Mouse (Mus musculus): ENCODE data around the gene Fam131a. TPM values are rescaled to one million over a fixed set of nuclear protein-coding genes. Genes with fewer than 3 reads are reported as not detected.

Fam131a gene
- polyA plus RNA-seq, 2 experiments from 2014 or later, result 1.2 TPM; not detected in 1

DNA sequence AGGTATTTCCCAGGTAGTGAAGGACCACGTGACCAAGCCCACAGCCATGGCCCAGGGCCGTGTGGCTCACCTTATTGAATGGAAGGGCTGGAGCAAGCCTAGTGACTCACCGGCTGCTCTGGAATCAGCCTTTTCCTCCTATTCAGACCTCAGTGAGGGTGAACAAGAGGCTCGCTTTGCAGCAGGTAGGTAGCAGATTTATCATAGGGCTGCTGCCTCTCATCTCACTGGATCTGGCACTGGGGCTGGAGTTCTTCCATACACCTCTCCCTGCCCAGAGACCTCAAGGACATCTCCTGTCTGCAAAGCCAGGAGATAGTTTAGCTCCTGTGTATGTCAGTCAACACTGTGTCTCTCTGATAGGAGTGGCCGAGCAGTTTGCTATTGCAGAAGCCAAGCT lies 6.2 kb downstream of the Fam131a start:
- no peak for ATAC-seq

DNA sequence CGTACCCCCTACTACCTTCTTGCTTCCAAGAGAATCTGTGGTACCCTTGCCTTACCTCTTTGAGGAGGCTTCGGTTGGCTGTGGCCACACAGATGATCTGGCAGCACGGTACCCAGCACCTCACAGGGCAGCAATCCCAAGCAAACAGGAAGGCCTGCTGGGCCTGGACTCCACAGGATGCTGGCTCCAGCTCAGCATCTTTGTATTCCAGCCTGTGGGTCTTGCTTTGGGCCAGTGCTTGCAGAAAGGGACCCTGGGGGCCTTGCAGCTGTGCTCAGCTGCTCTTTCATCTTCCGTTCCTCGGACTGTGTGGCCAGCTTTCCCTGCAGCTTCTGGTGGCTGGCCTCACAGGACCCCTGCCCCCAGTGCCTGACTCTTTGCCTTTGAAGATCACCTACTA lies 7.0 kb downstream of the Fam131a start:
- ATAC-seq, result no peak

DNA sequence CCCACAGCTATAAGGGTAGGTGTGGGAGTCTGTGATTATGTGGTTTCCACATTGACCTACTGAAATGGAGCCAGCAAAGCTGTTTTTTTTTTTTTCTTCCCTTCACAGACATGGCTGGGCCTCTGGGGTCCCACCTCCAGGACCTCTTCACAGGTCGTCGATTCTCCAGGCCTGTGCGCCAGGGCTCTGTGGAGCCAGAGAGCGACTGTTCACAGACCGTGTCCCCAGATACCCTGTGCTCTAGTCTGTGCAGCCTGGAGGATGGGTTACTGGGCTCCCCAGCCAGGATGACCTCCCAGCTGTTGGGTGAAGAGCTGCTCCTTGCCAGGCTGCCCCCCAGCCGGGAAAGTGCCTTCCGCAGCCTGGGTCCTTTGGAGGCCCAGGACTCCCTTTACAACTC lies 8.3 kb downstream of the Fam131a start:
- ATAC-seq, result no peak

DNA sequence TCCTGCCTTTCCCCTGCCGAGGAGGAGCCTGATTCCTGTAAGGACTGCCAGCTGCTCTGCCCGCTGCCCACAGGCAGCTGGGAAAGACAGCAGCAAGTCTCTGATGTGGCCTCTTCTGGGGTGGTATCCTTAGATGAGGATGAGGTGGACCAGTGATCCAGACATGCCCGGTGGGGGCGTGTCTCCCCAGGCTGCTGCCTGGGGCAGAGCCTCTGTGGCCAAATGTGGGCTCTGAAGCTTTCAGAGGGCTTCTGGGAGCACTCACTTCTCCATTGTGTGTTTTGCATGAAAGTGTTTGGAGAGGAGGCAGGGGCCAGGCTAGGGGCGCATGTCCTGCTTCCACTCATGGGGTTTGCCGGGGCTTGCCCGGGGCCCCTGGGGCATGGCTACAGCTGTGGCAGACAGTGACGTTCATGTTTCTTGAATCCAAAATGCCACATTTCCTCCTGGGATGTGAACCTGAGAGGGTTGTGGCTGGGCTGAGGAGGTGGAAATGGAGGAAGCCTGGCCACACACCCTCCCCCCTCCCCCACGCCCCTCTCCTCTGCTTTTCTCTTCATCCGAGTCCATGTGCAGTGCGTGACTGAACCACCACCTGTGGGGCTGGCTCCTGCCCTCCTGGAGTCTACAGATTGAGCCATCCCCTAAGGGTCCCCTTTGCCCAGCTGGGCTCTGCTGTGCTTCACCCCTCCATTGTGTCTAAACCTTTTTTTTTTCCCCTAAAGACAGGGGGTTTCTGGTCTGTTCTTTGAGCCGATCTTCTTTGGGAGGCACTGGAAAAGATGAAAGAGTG lies 8.9 kb downstream of the Fam131a start:
- no peak for ATAC-seq

DNA sequence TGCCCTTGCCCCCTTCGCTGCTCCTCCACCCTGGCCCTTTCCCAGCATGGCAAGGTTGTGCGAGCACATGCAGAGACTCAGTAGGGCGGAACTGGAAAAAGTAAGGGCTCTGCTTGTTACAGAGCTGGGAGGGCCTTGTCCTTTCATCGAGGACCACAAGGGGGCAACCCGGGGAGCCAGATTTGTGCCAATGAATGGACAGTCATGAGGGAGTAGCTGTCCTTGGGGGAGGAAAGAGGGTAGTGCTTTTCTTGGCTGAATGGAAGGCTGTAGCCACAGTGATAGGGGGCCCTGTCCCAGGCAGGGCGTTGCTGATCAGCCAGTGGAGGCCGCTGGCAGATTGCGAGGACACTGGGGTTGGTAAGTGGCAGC lies 9.5 kb downstream of the Fam131a start:
- ATAC-seq, result no peak

DNA sequence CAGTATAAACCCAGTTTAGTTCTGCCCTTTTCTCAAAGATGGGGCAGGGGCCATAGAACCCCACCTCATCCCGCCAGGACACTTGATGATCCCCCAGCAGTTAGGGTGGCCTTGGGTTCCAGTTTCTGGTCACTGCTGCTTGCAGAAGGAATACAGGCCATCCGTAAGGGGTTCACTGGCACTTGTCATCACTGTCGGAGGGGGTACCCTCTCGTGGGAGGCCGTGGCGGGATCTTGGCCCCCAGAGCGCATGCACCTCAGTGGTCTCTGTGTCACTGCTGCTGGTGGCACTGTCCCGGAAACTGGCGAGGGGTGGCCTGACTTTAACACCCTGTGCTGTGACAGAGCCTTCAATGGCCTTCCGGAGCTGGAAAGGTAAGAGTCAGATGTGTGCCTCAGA lies 10.0 kb downstream of the Fam131a start:
- ATAC-seq, result no peak

DNA sequence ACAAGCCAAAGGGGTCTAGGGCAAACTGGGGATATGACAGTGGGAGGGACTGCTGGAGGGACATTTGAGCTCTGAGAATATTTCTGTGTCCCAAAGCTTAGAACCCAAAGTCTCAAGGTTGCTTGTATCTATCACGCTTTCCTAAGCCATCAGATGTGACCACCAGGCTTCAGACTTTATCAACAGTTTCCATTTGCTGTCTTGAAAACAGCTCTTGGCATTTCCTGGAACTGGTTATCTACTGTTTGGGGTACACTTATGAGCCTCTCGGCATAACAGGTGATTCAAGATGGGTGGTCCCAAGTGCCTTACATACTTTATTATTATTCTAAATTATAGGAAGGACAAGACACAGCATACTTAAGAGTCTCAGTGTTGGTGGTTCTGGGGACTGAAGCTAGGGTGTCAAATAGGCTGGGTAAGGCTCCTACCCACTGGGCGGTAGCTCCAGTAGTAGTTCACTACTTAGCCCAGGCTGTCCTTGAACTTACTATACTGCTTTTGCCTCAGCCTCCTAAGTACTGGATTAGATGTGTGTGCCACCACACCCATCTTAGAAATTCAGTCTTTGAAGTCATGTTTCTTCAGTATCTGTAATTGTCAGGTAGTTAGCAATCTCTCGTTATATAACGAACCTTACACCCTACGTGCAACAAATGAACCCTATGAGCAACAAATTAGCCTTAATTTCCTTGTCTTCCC lies 10.8 kb downstream of the Fam131a start:
- no peak for ATAC-seq

DNA sequence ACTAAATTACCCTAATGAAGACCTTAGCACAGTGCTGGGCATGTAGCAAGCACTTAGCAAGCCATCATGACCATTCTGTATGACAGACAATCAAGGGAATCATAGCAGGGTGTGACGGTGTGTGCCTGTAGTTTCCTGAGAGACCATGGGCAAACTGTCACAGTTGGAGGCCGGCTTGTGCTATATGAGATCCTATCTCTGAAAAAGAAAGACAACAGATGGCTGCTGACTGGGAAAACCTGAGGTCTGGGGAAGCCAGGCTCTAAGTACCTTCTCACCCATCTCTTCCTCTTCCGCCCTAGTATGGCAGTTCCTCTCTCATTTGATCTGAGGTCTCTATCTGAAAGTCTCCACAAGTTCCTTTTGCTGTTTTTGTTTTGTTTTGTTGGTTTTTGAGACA lies 12.7 kb downstream of the Fam131a start:
- no peak for ATAC-seq

DNA sequence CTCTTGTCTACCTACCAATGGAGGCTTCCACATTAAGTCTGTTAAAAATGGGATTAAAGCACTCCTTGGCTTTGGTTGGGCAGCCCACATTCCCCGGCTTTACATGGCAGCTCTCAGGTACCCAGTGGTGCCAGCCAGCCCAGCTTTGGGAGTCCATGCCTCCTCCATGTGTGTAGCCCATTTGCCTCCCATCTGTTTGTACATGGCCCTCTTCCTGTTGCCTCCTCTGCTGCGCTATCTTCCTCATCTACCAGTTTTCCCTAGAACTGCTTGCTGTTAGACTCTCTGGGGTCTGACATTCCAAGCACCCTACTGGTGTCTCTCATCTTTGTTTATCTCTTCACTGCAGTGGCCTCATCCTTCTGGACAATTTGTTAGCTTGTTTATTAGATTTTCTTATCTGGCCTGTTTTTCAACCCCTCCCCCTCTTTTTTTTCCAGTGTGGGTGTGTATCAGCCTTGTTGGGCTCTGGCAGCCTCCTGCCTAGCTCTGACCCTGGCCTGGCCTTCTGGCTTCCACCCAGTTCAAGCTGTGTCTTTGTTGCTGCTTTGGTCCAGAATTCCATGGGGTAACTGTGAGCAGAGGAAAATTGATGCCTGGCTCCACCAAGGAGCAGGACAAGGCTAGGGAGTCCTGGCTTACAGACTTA lies 13.5 kb downstream of the Fam131a start:
- no peak for ATAC-seq

DNA sequence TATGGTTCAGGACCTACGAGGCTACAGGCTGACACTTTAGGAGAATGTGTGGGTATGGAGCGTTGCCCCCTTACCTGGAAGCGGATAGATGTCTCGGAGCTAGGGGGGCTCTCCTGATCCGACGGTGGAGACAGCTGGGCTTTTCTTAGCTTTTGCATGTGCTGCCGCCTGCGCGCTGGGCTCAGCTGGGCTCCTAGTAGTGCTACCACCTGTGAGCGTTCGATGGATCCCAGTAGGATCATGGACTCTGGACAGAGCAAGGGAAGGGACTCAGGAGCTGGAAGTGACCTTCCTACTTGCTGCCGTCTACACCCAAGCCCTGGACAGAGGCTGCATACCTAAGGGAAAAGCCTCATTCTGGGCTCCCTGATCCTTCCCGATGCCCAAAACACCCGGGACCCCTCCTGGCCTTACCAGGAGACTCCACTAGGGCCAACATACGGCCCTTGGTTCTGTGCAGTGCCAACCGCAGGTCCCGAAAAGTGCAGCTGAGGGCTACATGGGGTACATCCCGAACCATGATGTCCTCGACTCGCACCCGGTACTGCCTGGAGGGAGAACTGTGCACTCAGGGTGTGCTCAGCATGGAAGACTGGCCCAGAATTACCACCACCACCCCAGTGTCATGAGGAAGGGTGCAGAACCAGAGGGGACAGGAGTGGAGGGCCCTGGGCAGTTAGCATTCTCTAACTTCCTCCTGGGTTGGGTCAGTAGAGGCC lies 15.3 kb downstream of the Fam131a start:
- no peak for ATAC-seq

DNA sequence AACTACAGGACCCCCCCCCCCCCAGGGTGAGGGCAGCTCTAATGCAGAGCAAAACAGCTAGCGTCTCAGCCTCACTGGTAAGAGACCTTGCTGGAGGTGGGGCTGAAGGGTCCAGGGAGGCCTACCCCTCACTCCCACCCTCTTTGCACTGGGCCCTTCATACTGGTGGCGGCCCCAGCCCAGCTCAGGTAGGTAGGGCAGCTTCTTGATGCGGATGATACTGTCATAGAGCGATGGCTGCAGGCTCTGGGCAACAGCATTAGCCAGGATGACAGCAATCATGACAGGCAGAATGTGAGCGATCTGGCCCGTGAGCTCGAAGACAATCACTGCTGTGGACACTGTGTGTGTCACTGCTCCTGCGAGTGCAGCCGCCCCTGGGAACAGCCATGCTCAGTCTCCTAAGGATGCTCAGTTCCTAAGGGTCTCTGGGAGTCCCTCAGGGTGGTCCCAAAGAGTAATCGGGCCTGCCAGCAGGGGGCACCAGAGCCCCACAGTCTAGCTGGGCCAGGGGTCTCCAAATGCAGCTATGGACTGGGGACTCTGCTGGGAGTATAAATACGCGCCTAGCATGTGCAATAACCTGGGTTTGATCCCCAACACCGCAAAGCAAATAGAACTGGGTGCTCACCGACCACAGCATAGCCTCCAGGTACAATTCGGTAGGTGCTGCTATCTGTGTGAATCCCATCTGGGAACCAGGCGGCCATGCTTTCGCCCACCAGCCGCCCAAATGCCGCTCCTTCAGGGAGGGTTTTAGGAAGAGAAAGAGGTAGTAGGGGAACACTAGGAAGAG lies 16.1 kb downstream of the Fam131a start:
- no peak for ATAC-seq

DNA sequence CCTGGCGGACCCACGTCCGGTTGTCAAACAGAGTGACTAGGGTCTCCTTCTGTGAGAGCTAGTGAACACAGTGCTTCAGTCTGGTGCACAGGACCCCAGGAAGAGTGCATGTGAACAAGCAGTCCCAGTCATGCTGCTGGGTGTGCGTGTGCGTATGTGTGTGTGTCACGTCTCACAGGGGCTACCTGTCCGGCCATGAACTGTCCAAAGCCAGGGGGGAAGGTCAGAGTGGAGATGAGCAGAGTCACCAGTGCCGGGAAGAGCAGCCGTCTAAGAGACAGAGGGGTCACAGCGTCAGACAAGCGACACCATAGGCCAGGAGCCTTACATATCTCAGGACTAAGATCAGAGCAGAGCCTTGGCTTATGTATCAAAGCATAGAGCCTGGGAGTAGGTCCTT lies 17.3 kb downstream of the Fam131a start:
- no peak for ATAC-seq

DNA sequence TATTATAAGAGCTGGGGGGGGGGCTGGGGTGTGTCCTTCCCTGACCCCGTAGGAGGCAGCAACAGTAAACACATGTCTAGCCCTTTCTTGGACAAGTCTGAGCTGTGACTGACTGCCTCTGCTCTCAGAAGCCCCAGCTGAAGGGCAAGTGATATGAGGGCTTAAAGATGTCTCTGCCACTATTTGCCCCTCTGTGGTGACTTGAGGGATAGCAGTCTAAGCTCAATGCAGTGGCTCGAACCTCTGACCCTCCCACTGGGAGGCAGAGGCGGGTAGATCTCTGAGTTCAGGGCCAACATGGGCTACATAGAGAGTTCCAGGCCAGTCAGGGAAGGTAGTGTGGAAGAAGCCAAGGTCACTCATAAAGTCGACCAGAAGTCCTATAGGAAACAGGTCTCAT lies 17.8 kb downstream of the Fam131a start:
- no peak for ATAC-seq

DNA sequence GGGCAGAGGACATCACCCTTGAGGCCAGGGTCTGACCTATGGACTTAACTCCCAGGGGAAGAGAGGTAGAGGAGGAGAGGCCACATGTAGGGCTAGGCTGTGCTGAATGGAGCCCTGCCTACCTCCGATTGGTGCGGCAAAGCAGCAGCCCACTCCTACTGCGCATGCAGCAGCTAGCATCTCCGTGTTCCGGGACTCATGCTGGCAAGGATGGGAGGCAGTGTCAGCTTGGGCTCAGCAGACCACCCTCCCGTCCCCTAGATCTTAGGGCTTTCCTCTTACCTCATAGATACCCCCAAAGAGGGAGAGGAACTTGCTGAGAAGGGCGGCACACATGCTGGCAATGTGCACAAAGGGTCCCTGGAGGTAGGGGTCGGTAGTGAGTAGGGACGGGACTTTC lies 19.1 kb downstream of the Fam131a start:
- ATAC-seq, result no peak

DNA sequence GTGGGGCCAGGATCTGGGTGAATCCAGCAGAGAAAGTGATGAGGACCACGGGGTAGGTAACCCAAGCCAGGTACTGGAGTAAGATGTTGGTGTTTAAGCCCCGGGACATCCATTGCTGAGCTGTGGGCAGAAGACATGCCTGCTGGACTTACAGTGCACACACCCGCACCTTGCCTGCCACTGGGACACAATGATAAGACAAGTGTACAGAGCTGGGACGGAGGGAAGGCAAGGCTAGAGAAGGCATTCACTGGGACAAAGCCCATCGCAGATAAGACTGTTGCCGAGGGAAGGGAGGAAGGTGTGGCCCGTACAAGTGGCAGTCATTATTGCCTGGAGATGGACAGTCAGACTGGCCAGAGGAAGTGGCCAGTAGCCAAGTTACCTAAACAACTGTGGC lies 19.8 kb downstream of the Fam131a start:
- ATAC-seq, result no peak

DNA sequence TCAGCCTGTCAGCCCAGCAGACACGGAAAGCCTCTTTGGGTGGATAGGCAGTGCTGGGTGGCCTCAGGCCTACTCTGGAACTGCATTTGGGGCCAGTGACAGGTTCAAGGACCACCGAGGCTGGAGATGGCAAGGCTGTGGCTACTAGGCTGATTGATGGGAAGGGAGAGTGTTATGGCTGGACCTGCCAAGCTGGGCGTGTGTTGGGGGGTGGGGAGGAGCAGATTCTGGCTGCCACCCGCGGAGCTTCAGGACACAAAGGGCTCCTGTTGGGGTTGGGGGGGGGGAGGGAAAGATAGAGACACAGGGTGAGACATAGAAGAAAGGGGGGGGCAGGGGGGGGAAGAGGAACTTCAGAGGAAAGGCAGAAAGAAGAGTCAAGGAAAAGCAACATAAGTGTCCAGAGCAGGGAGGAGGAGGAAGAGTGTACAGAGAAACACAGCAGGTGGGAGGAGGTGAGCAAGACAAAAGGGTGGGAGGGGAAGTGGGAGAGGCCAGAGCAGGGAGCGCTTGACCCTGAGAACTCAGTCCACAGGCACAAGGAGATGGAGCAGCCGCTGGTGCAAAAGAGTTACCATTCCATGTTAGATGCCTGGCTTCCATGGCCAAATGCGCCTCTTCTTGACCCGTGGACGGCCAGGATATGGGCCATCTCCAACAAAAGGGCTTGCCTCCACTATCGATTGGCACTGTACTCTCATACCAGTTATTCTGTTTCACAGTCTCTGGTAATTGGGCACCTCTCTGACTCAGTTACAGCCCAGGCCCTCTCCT lies 21.5 kb downstream of the Fam131a start:
- no peak for ATAC-seq

DNA sequence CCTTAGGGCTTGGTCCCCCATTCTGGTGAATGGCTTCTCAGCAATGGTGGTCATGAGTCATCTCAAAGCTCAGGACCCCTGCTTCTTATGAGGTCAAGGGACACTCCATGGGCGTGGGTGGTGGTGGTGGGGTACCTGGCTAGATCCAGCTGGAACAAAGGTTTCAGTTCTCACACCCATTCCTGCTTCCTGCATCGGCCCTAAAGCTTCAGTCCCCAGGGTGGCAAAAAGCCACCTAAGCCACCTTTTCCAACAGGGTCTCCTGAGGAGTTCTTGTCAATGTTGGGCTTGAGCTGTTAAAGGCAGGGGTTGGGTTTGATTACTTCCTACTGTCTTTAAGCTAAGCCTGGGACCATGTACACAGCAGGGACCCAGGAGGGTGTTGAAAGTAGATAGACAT lies 22.1 kb downstream of the Fam131a start:
- ATAC-seq, result no peak

DNA sequence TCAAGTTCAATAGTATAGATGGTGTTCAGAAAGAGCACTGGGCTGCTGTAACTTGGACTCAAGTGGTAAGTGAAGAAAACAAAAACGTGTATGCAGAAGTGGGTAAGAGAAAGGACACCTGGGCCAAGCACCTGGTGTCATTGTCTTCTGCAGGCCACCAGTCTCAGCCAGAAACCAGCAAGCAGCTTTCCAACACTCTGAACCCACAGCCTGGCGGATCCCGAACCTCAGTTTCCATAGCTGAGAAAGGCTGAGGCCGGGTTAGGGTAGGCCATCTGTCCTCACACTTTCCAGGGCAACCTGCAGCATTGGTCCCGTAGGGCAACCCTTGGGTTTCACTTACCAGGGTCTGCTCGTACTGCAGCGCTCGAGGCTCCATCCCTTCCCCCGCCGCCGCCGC lies 22.5 kb downstream of the Fam131a start:
- no peak for ATAC-seq

DNA sequence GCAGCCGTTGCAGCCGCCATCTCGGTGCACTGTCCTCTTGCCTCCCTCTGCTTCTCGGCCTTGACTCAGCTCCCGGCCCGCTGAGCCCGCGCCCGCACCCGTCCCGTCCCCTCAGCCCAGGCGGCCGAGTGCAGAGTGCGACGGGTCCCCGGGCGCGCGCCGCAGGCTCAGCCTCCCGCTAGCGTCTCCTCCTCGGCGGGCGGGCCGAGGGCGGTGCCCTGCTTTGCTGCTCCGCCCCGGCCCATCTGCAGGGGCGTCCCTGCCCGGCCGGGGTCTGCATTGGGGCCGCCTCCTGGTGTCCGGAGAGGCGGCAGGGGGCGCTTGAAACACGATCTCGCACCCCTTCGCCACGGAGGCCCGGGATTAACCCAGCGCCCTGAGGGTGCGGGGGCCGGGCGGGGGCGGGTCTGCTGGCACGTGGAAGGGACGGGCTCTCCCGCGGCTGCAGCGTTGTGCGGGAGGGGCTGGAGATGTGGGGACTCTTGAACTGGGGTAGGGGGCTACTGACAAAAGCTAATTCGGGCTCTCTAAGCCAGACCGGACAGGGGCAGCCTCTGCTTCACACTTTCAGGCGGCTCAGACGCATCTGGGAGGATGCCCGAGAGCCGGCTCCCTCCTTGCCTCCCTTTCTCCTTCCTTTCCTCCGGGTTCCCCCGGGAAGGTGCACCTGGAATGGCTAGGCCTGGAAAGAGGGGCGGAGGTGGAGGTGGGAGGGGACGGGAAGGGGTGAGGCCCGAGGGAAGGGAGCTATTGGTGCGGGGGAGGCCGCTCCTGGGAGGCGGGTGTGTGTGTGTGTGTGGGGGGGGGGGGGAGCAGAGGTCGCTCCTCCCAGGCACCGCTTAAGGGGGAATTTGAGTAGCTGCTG lies 23.2 kb downstream of the Fam131a start:
- ATAC-seq, result peak; percentile 21

DNA sequence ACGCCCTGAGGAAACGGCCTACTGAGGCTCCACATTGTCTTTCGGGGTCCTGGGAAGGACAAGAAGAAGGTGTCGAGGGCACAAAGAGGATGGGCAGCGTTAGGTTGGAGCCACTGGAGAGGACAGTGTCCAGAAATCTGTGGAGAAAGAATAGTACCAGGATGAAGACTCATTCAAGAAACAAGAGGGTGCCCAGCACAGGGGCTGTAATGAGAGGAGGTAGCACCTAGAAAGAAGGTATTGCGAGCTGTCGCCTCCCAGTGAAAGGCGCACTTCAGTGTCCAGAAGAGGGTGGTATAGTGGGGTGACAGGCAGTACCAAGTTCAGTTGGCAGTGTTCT lies 23.8 kb downstream of the Fam131a start:
- no peak for ATAC-seq
